In the genomic region with DNA sequence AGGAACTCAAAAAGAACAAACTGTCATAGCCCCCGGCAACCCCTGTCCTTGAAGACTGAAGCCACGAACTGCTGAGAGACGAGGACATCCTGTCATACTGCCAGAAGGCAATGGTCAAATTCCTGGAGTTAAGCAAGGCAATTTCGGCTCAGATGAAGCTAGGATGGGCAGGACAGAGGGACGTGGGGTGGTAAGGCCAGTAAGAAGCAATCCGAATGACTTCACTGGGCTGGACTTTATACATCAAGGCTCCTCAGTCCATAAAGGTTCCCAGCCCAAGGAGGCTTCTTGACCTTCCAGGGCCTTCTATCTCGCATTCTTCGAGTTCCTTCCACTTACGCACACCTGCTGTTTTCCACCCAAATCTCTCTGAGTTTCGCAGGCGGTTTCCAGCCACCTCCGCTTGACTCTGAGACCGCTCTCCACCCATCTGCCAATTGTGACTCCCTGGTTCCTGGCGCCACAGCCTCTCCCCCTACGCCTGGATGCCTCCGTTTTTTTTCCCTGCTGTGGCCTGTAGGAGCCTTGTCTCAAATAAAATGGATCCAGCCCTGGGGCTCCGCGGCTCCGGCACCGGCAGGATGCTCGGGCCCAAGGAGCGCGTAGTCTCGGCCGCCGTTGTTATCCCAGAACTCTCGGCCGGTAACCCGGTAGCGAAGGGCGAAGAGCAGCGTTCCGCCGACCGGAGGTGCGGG, we compare ENCODE assay signal across 8 mouse cellular contexts. TPM values are rescaled to one million over a fixed set of nuclear protein-coding genes. Genes with fewer than 3 reads are reported as not detected.
DNase-seq lines count a peak whose midpoint lies in the region; ATAC-seq lines count a peak whose summit lies in the region.

No protein-coding gene starts in this region.

- ATAC-seq in hindbrain, embryonic 12.5 days (ENCODE audit: low FRiP score): peak; percentile 60
- ATAC-seq in liver, embryonic 16.5 days (ENCODE audit: low read depth): peak; percentile 1

- H3K4me2 ChIP-seq in hindbrain, embryonic 12.5 days (replicated peaks): peak overlapping the region; percentile 98
- peak overlapping the region; percentile 99 for H3K4me2 ChIP-seq in liver, embryonic 16.5 days (ENCODE audit: low read depth, low read length)

- peak; percentile 57 to 61 for DNase-seq in right cerebral cortex, postnatal 36 days (ENCODE audit: low spot score in 2 of 2)
- DNase-seq in right cerebral cortex, postnatal 4 days: no peak
- DNase-seq in embryo, embryonic 10.5 days (ENCODE audit: low spot score): peak; percentile 56
- peak; percentile 38 for DNase-seq in retina, postnatal 7 days (ENCODE audit: low read depth, low spot score)
- DNase-seq in spleen, adult 18-20 months: no peak
- DNase-seq in cerebellum, postnatal 25 days: no peak

- peaks cover 7% of the 10 kb centered on the region; the same call in 1 of the 2 replicates for H3K27me3 ChIP-seq in hindbrain, embryonic 12.5 days
- peaks cover 3% of the 10 kb centered on the region for H3K27me3 ChIP-seq in liver, embryonic 16.5 days (ENCODE audit: control insufficient read depth, insufficient read depth, low read depth, low read length)

- peaks cover 13% of the 10 kb centered on the region for H3K4me1 ChIP-seq in hindbrain, embryonic 12.5 days
- H3K4me1 ChIP-seq in liver, embryonic 16.5 days (ENCODE audit: control insufficient read depth, low read depth, low read length): peaks cover 18% of the 10 kb centered on the region

- WGBS in hindbrain, embryonic 12.5 days: 1% methylated on average over 36 of the region's 36 CpGs
- 4% methylated on average over 36 of the region's 36 CpGs for WGBS in liver, embryonic 16.5 days (ENCODE audit: insufficient replicate concordance)

- H3K9ac ChIP-seq in hindbrain, embryonic 12.5 days: peak overlapping the region; percentile 88
- peak overlapping the region; percentile 76 for H3K9ac ChIP-seq in liver, embryonic 16.5 days (ENCODE audit: low read depth, low read length)

- no peaks in the 10 kb centered on the region for H3K9me3 ChIP-seq in hindbrain, embryonic 12.5 days (replicated peaks)
- H3K9me3 ChIP-seq in liver, embryonic 16.5 days (replicated peaks; ENCODE audit: control insufficient read depth, low read length): no peaks in the 10 kb centered on the region

- peak overlapping the region; percentile 75 for H3K4me3 ChIP-seq in hindbrain, embryonic 12.5 days
- H3K4me3 ChIP-seq in liver, embryonic 16.5 days (ENCODE audit: low read depth, low read length): peak overlapping the region; percentile 80

- no peaks in the 10 kb centered on the region for H3K36me3 ChIP-seq in hindbrain, embryonic 12.5 days
- no peaks in the 10 kb centered on the region for H3K36me3 ChIP-seq in liver, embryonic 16.5 days (ENCODE audit: control insufficient read depth, insufficient read depth)

- peak overlapping the region; percentile 90 for H3K27ac ChIP-seq in hindbrain, embryonic 12.5 days
- H3K27ac ChIP-seq in liver, embryonic 16.5 days (ENCODE audit: low read length): peak overlapping the region; percentile 7; the same call in 1 of the 2 replicates

RNA-seq across cellular contexts. Expression of gene Ppp1r3e, which starts 1.4 kb away (rescaled TPM):
- polyA plus RNA-seq in hindbrain, embryonic 12.5 days (2016; fragmentation: Nextera tagmentation; extraction: Ambion mirVana): 0.48 and 1.5 TPM in 2 replicates
- polyA plus RNA-seq in liver, embryonic 16.5 days (2015; fragmentation: Nextera tagmentation; extraction: Ambion mirVana): 0.51 and 0.55 TPM in 2 replicates

RNA-seq across cellular contexts. Expression of gene Homez, which starts 5.2 kb away (rescaled TPM):
- 11.0 and 14.0 TPM in 2 replicates for polyA plus RNA-seq in hindbrain, embryonic 12.5 days (2016; fragmentation: Nextera tagmentation; extraction: Ambion mirVana)
- 2.4 and 2.7 TPM in 2 replicates for polyA plus RNA-seq in liver, embryonic 16.5 days (2015; fragmentation: Nextera tagmentation; extraction: Ambion mirVana)

RNA-seq across cellular contexts. Expression of gene Bcl2l2, which starts 7.2 kb away (rescaled TPM):
- polyA plus RNA-seq in hindbrain, embryonic 12.5 days (2016; fragmentation: Nextera tagmentation; extraction: Ambion mirVana): 3.6 and 3.7 TPM in 2 replicates
- 0.42 and 0.69 TPM in 2 replicates for polyA plus RNA-seq in liver, embryonic 16.5 days (2015; fragmentation: Nextera tagmentation; extraction: Ambion mirVana)

RNA-seq across cellular contexts. Expression of gene Gm20521, which starts 7.2 kb away (rescaled TPM):
- 0.32 TPM in 1 of 2 replicates, not detected in the other for polyA plus RNA-seq in hindbrain, embryonic 12.5 days (2016; fragmentation: Nextera tagmentation; extraction: Ambion mirVana)
- 0.11 TPM in 1 of 2 replicates, not detected in the other for polyA plus RNA-seq in liver, embryonic 16.5 days (2015; fragmentation: Nextera tagmentation; extraction: Ambion mirVana)

RNA-seq across cellular contexts. Expression of gene Pabpn1, which starts 16.3 kb away (rescaled TPM):
- polyA plus RNA-seq in hindbrain, embryonic 12.5 days (2016; fragmentation: Nextera tagmentation; extraction: Ambion mirVana): 200 and 201 TPM in 2 replicates
- 30.1 and 32.0 TPM in 2 replicates for polyA plus RNA-seq in liver, embryonic 16.5 days (2015; fragmentation: Nextera tagmentation; extraction: Ambion mirVana)

Comparison
In these comparisons a context has a peak if more than half of its experiments do, and no peak if none do; other contexts are left out.
1. DNase-seq: peak in right cerebral cortex, postnatal 36 days (2 of 2), embryo, embryonic 10.5 days (single experiment) and retina, postnatal 7 days (single experiment); none in right cerebral cortex, postnatal 4 days (single experiment), spleen, adult 18-20 months (0 of 2) and cerebellum, postnatal 25 days (0 of 2).